Mouse (Mus musculus) hindbrain, postnatal 0 days (tissue): ENCODE measurements at regions not wholly inside any gene's neighbourhood (a gene's known extent, or its start where the extent isn't known, plus 50 kb on each side); places are given as distances from the start of the nearest gene placed in this dataset.
A peak's percentile ranks its signal among the peaks of the same experiment; 100 is the strongest.

Experiments
- ATAC-seq: fragments of 200-750 bp; cut with Nextera tagmentation; 2 replicates; pipeline ENCODE4 v1.8.0; 2017; ENCODE audit warnings: mild to moderate bottlenecking, moderate TSS enrichment, moderate library complexity
- DNase-seq: peaks from one replicate; pipeline ENCODE4 v3.0.0-alpha.2; 2015; ENCODE audit warnings: low spot score
- H3K27ac ChIP-seq: fragments of 300-500 bp; sonication (generic); 2 replicates; pipeline ENCODE4 v1.5.1; 2014; ENCODE audit warnings: mild to moderate bottlenecking
- H3K27me3 ChIP-seq: fragments of 300-500 bp; sonication (generic); 2 replicates; pipeline ENCODE4 v1.6.1; 2014; ENCODE audit warnings: low read length, mixed read lengths; ENCODE audit not compliant: insufficient read depth
- H3K36me3 ChIP-seq: fragments of 300-500 bp; sonication (generic); 2 replicates; pipeline ENCODE4 v1.6.1; 2014; ENCODE audit warnings: low read length, mixed read lengths; ENCODE audit not compliant: insufficient read depth
- H3K4me1 ChIP-seq: fragments of 300-500 bp; sonication (generic); 2 replicates; pipeline ENCODE4 v1.6.1; 2014; ENCODE audit warnings: antibody characterized with exemption, low read length, mixed read lengths; ENCODE audit not compliant: insufficient read depth
- H3K4me2 ChIP-seq: fragments of 300-500 bp; sonication (generic); 2 replicates; pipeline ENCODE4 v1.6.1; 2014; ENCODE audit warnings: low read depth, mild to moderate bottlenecking, low read length, moderate library complexity, mixed read lengths
- H3K4me3 ChIP-seq: fragments of 300-500 bp; sonication (generic); 2 replicates; pipeline ENCODE4 v1.5.1; 2014; ENCODE audit warnings: low read length
- H3K9ac ChIP-seq: fragments of 300-500 bp; sonication (generic); replicated peaks from 2 replicates; pipeline ENCODE4 v1.6.1; 2014; ENCODE audit warnings: mild to moderate bottlenecking, low read length, moderate library complexity, mixed read lengths
- H3K9me3 ChIP-seq: fragments of 300-500 bp; sonication (generic); 2 replicates; pipeline ENCODE4 v1.6.1; 2016; ENCODE audit warnings: low read length, mixed read lengths
- CTCF ChIP-seq: IDR thresholded peaks from 2 replicates; pipeline ENCODE4 v1.5.1; 2016; ENCODE audit warnings: antibody characterized with exemption, control low read depth, low read depth
- WGBS: fragments of 180-500 bp; shearing (Covaris S2); extraction: QIAGEN DNeasy Blood & Tissue Kit; methylation state at CpG from one replicate; pipeline ENCODE4 v1.1.7; 2014; 5-methylcytosine and 5-hydroxymethylcytosine counted together

- H3K9me3 ChIP-seq: no peaks in the 10 kb centered on the region
- H3K4me3 ChIP-seq: no peak overlapping the region
- H3K4me2 ChIP-seq: no peak overlapping the region
- ATAC-seq (no peak), DNase-seq (no peak)
- no peaks in the 10 kb centered on the region for H3K36me3 ChIP-seq
- no peaks in the 10 kb centered on the region; the same call in 1 of the 2 replicates for H3K4me1 ChIP-seq
- H3K27ac ChIP-seq: no peak overlapping the region
- H3K9ac ChIP-seq: no peak overlapping the region
- TF ChIP-seq CTCF: no peak
- H3K27me3 ChIP-seq: no peaks in the 10 kb centered on the region
- 74% methylated on average over 11 of the region's 11 CpGs for WGBS
These were observed 303.4 kb upstream of the Id4 start for GRCm38 (mm10) chr13:47957662-47958061.

GRCm38 (mm10) chr13:47974216-47974615 is 286.8 kb upstream of the Id4 start:
- no peaks in the 10 kb centered on the region for H3K27me3 ChIP-seq
- ATAC-seq (no peak), DNase-seq (peak; percentile 18)
- H3K27ac ChIP-seq: no peak overlapping the region
- no peak overlapping the region for H3K4me3 ChIP-seq
- H3K36me3 ChIP-seq: no peaks in the 10 kb centered on the region
- 0 out of 2 replicates have a peak, but pooled peaks cover 6% of the 10 kb centered on the region for H3K4me1 ChIP-seq
- no peak for TF ChIP-seq CTCF
- WGBS: 20% methylated on average over 12 of the region's 12 CpGs
- H3K9me3 ChIP-seq: no peaks in the 10 kb centered on the region
- H3K9ac ChIP-seq: no peak overlapping the region
- H3K4me2 ChIP-seq: peak overlapping the region; percentile 46

- Histone ChIP-seq H3K27ac (no peak overlapping the region), H3K4me2 (peak overlapping the region; percentile 46; the same call in 1 of the 2 replicates), H3K27me3 (no peaks in the 10 kb centered on the region), H3K9ac (no peak overlapping the region), H3K9me3 (no peaks in the 10 kb centered on the region), H3K36me3 (no peaks in the 10 kb centered on the region), H3K4me1 (0 out of 2 replicates have a peak, but pooled peaks cover 6% of the 10 kb centered on the region), H3K4me3 (no peak overlapping the region)
- DNase-seq (no peak), ATAC-seq (no peak)
- no peak for TF ChIP-seq CTCF
- WGBS: 76% methylated on average over 16 of the region's 16 CpGs
These were observed 286.1 kb upstream of the Id4 start for GRCm38 (mm10) chr13:47974756-47975515.

- no peak overlapping the region for H3K4me3 ChIP-seq
- no peak overlapping the region for H3K4me2 ChIP-seq
- DNase-seq (no peak), ATAC-seq (0 out of 2 replicates have a peak, but pooled peaks have one; percentile 35)
- H3K9me3 ChIP-seq: no peaks in the 10 kb centered on the region
- no peaks in the 10 kb centered on the region for H3K27me3 ChIP-seq
- H3K27ac ChIP-seq: no peak overlapping the region
- H3K4me1 ChIP-seq: no peaks in the 10 kb centered on the region
- no peaks in the 10 kb centered on the region for H3K36me3 ChIP-seq
- no peak overlapping the region for H3K9ac ChIP-seq
- 39% methylated on average over 5 of the region's 5 CpGs for WGBS
- TF ChIP-seq CTCF: no peak
These were observed 262.5 kb upstream of the Id4 start for GRCm38 (mm10) chr13:47998495-47998894.

- Histone ChIP-seq H3K27ac (no peak overlapping the region), H3K4me2 (no peak overlapping the region), H3K4me1 (no peaks in the 10 kb centered on the region), H3K9ac (no peak overlapping the region), H3K4me3 (no peak overlapping the region), H3K27me3 (no peaks in the 10 kb centered on the region), H3K36me3 (no peaks in the 10 kb centered on the region), H3K9me3 (no peaks in the 10 kb centered on the region)
- no peak for TF ChIP-seq CTCF
- ATAC-seq (peak; percentile 66; the same call in 1 of the 2 replicates), DNase-seq (peak; percentile 27)
- WGBS: 43% methylated on average over 4 of the region's 4 CpGs
These were observed 261.6 kb upstream of the Id4 start for GRCm38 (mm10) chr13:47999399-47999798.

GRCm38 (mm10) chr13:48003126-48003525 is 257.9 kb upstream of the Id4 start:
- Histone ChIP-seq H3K4me2 (no peak overlapping the region), H3K27ac (no peak overlapping the region), H3K4me1 (no peaks in the 10 kb centered on the region), H3K27me3 (no peaks in the 10 kb centered on the region), H3K4me3 (no peak overlapping the region), H3K9ac (no peak overlapping the region), H3K36me3 (no peaks in the 10 kb centered on the region), H3K9me3 (no peaks in the 10 kb centered on the region)
- no peak for TF ChIP-seq CTCF
- ATAC-seq (no peak), DNase-seq (no peak)
- 89% methylated on average over 4 of the region's 4 CpGs for WGBS

- H3K9ac ChIP-seq: no peak overlapping the region
- H3K4me2 ChIP-seq: no peak overlapping the region
- DNase-seq (no peak), ATAC-seq (no peak)
- H3K4me1 ChIP-seq: no peaks in the 10 kb centered on the region
- 19% methylated on average over 7 of the region's 7 CpGs for WGBS
- no peaks in the 10 kb centered on the region for H3K36me3 ChIP-seq
- H3K4me3 ChIP-seq: no peak overlapping the region
- H3K27me3 ChIP-seq: no peaks in the 10 kb centered on the region
- no peak overlapping the region for H3K27ac ChIP-seq
- TF ChIP-seq CTCF: no peak
- no peaks in the 10 kb centered on the region for H3K9me3 ChIP-seq
These were observed 247.7 kb upstream of the Id4 start for GRCm38 (mm10) chr13:48013336-48013750.
